15 mouse cellular contexts compared by ENCODE assay signal in the genomic region with DNA sequence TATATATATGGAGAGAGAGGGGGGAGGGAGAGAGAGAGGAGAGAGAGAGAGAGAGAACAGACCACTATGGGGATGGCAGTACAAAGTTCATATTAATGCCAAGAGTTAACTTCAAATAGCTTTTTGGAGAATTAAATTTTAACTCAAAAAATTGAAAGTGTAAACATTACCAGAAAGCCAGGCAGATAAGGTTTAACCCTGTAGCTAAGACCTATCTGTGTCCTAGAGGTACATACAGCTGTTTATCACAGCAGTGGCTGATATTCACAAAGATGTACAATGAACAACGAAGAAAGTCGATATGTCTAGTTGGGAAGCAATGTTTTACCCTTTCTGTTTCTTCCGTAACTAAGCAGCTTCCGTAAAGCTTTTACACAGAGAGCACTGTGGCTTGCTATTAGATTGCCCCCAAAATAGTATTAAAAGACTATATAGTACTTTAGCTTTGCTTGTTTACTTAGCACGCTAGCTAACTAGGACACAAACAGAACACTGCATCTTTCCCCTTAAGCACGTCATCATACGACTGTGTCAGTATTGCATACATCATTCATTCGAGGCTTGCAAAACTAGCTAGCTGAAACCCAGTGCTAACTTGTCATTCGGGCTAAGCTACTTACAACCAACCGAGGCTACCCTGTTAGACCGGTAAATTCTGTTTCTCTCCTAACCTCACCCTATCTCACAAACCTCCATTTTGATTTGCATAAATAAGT.
"Had no signal": no experiment of that assay in that cellular context is flagged by ENCODE, and none has a peak within 500 bp of the region (broad histone marks: within the 10 kb centered on the region; RNA-seq: fewer than 3 reads in every experiment).

No protein-coding gene starts in this region.

- H3K9ac ChIP-seq: kidney, embryonic 15.5 days; lung, embryonic 14.5 days; midbrain, embryonic 12.5 days; neural tube, embryonic 13.5 days had no signal

- H3K27me3 ChIP-seq: kidney, embryonic 15.5 days; megakaryocyte, embryonic 14.5 days; midbrain, embryonic 12.5 days; neural tube, embryonic 13.5 days had no signal

- H3K9me3 ChIP-seq: kidney, embryonic 15.5 days; limb, embryonic 10.5 days; megakaryocyte, embryonic 14.5 days; midbrain, embryonic 12.5 days; neural tube, embryonic 13.5 days had no signal

- H3K4me3 ChIP-seq: kidney, embryonic 15.5 days; left cerebral cortex, adult 2 months; limb, embryonic 10.5 days; midbrain, embryonic 12.5 days; neural tube, embryonic 13.5 days had no signal

- H3K36me3 ChIP-seq: kidney, embryonic 15.5 days; limb, embryonic 10.5 days; midbrain, embryonic 12.5 days; neural tube, embryonic 13.5 days had no signal

- DNase-seq: kidney, adult 18-20 months; kidney, postnatal 14 days; retina, postnatal 1 day; thymus, adult 18-20 months; thymus, postnatal 14 days had no signal

- H3K4me2 ChIP-seq: kidney, embryonic 15.5 days; lung, embryonic 14.5 days; midbrain, embryonic 12.5 days; neural tube, embryonic 13.5 days had no signal

- ATAC-seq: inflammation-experienced regulatory T-cells, adult 6 months; midbrain, embryonic 16.5 days had no signal

- H3K4me1 ChIP-seq: kidney, embryonic 15.5 days; limb, embryonic 10.5 days; neural tube, embryonic 13.5 days had no signal

- H3K27ac ChIP-seq: kidney, embryonic 15.5 days; left cerebral cortex, adult 2 months; limb, embryonic 10.5 days; macrophage; midbrain, embryonic 12.5 days; neural tube, embryonic 13.5 days had no signal
